Mouse (Mus musculus) neural tube, embryonic 11.5 days (tissue): ENCODE results near the gene Lrrc39. TPM values are rescaled to one million over a fixed set of nuclear protein-coding genes. Genes with fewer than 3 reads are reported as not detected.

Experiments
- ATAC-seq: fragments of 200-750 bp; cut with Nextera tagmentation; 2 replicates; pipeline ENCODE4 v1.8.0; 2017; ENCODE audit warnings: moderate number of reproducible peaks, mild to moderate bottlenecking, moderate TSS enrichment, moderate library complexity; ENCODE audit not compliant: insufficient read depth, low FRiP score, low TSS enrichment
- DNase-seq: peaks from one replicate; pipeline ENCODE4 v3.0.0-alpha.2; 2015; ENCODE audit warnings: low spot score
- H3K27ac ChIP-seq: fragments of 300-500 bp; sonication (generic); 2 replicates; pipeline ENCODE4 v1.5.1; 2014; ENCODE audit warnings: low read depth, mild to moderate bottlenecking, low read length
- H3K27me3 ChIP-seq: fragments of 300-500 bp; sonication (generic); 2 replicates; pipeline ENCODE4 v1.6.1; 2014; ENCODE audit warnings: mild to moderate bottlenecking, low read length, mixed read lengths; ENCODE audit not compliant: control insufficient read depth, insufficient read depth
- H3K36me3 ChIP-seq: fragments of 300-500 bp; sonication (generic); 2 replicates; pipeline ENCODE4 v1.6.1; 2014; ENCODE audit warnings: mild to moderate bottlenecking, low read length, moderate library complexity, mixed read lengths; ENCODE audit not compliant: control insufficient read depth, insufficient read depth
- H3K4me1 ChIP-seq: fragments of 300-500 bp; sonication (generic); 2 replicates; pipeline ENCODE4 v1.6.1; 2014; ENCODE audit warnings: low read length, mixed read lengths; ENCODE audit not compliant: control insufficient read depth, insufficient read depth
- H3K4me2 ChIP-seq: fragments of 300-500 bp; sonication (generic); 2 replicates; pipeline ENCODE4 v1.6.1; 2014; ENCODE audit warnings: low read depth, mild to moderate bottlenecking, moderate library complexity
- H3K4me3 ChIP-seq: fragments of 300-500 bp; sonication (generic); 2 replicates; pipeline ENCODE4 v1.5.1; 2014; ENCODE audit warnings: low read depth, low read length
- H3K9ac ChIP-seq: fragments of 300-500 bp; sonication (generic); 2 replicates; pipeline ENCODE4 v1.6.1; 2014; ENCODE audit warnings: mild to moderate bottlenecking, low read length
- H3K9me3 ChIP-seq: fragments of 300-500 bp; sonication (generic); 2 replicates; pipeline ENCODE4 v1.6.1; 2016; ENCODE audit warnings: low read length; ENCODE audit not compliant: control insufficient read depth
- whole genome bisulfite sequencing: fragments of 180-500 bp; shearing (Covaris S2); extraction: QIAGEN DNeasy Blood & Tissue Kit; methylation state at CpG from one replicate; pipeline ENCODE4 v1.1.7; 2014; 5-methylcytosine and 5-hydroxymethylcytosine counted together
- polyA plus RNA-seq: library from polyadenylated mRNA; unstranded; fragments of >200 nt; fragmentation: Nextera tagmentation; extraction: Ambion mirVana; gene quantifications from 2 replicates; pipeline ENCODE4 v1.2.1, GENCODE M21; 2014

Gene Lrrc39
- polyA plus RNA-seq, 1 experiment from 2014 or later: 0.65 TPM

DNA sequence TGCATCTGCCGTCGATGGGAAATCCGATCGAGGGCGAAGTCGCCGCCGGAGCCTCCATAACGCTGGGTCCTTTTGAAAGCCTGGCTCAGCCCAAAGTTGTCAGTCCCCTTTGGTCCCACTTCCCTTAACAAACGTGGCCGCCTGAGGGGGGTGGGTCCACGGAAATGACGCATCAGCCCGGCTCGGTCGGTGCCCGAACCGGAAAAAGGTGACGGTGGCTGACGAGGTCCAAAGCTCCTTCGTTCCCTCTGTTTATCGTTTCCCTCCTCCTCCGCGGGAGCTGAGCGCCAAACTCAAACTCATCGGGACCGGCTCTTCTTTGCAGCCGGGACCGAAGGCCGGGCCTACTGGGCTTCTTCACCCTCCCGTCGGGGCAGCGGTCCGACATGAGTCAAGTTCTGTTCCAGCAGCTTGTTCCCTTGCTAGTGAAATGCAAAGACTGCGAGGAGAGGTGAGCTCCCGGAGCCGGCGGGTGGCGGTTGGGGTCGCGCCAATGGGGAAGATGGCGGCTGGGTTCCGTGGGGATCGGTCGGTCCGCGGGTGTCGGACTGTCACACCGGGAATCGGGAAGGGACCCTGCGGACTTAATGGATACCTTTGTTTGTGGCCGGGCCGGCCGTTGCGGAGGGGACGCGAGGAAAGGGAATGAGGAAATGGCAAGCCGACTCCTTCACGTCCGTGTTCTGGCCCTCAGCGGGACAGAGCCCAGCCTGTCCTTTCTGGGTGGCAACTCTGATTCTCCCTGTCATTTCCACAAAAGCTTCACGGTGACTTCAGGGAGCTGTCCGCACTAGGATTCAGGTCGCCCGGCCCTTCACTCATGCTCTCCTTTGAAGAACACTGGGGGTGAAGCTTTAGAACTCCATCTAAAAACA lies 32.2 kb downstream of the Lrrc39 start, which contains the start of gene Sass6:
Sass6 (plus strand) TSS at position 255 of the 875 bp plus-strand sequence.
- Histone ChIP-seq H3K27ac (peak within 1 kb of the TSS; percentile 76; the same call in 1 of the 2 replicates), H3K27me3 (no peaks in the 10 kb centered on the region), H3K9me3 (no peaks in the 10 kb centered on the region), H3K4me2 (peak within 1 kb of the TSS; percentile 80), H3K36me3 (no peaks in the 10 kb centered on the region), H3K4me1 (no peaks in the 10 kb centered on the region), H3K4me3 (peak within 1 kb of the TSS; percentile 82), H3K9ac (peak within 1 kb of the TSS; percentile 57)
- under 1% methylated on average over 65 of the region's 65 CpGs for WGBS
- DNase-seq: peak; percentile 98
- ATAC-seq: peak; percentile 95

DNA sequence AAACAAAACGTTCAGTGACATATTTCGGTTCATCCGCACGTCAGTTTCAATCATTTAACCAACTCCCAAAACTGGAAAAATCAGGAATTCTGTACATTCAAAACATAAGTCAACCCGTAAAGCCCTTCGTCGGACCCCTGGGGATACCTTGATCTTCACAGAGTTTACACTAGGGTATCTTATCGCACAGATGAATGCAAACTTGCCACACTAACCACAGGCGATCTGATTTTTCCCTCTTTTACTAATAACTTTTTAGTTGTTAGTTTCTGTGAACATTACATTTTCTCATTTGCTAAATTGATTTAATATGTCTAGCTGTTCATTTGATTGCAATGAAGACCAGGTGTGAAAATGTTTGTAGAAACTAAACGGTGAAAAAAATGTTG lies 32.8 kb downstream of the Lrrc39 start:
- peak overlapping the region; percentile 80 for H3K4me2 ChIP-seq
- DNase-seq (no peak), ATAC-seq (no peak)
- no peaks in the 10 kb centered on the region for H3K4me1 ChIP-seq
- no peaks in the 10 kb centered on the region for H3K9me3 ChIP-seq
- no peak overlapping the region for H3K27ac ChIP-seq
- no peaks in the 10 kb centered on the region for H3K36me3 ChIP-seq
- H3K9ac ChIP-seq: peak overlapping the region; percentile 57
- 10% methylated on average over 10 of the region's 10 CpGs for WGBS
- peak overlapping the region; percentile 82 for H3K4me3 ChIP-seq
- H3K27me3 ChIP-seq: no peaks in the 10 kb centered on the region

DNA sequence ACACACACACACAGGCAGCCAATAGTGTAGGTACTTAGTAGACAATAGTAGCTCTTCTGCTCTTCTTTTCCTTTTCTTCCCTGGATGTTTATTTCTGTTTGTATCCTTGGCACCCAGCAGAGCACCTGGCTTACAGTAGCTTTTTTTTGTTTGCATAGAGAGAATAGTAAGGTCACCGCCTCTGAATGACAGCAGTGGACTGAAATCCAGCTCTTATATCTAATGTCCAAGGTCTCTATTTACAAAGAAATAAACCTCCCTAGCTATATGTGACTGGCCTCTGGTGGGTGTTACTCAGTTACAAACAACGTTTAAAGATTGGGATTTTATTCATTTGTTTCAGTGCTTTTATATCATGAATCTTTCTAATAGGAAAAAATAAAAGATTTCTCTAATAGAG lies 36.9 kb downstream of the Lrrc39 start:
- Histone ChIP-seq H3K27ac (no peak overlapping the region), H3K9ac (no peak overlapping the region), H3K4me1 (no peaks in the 10 kb centered on the region), H3K27me3 (no peaks in the 10 kb centered on the region), H3K36me3 (no peaks in the 10 kb centered on the region), H3K9me3 (no peaks in the 10 kb centered on the region), H3K4me3 (no peak overlapping the region), H3K4me2 (no peak overlapping the region)
- DNase-seq (no peak), ATAC-seq (no peak)
- WGBS: 94% methylated on average over 2 of the region's 2 CpGs

- no peaks in the 10 kb centered on the region for H3K4me1 ChIP-seq
- ATAC-seq: no peak
- H3K9ac ChIP-seq: no peak overlapping the region
- no peak overlapping the region for H3K4me2 ChIP-seq
- no peak overlapping the region for H3K4me3 ChIP-seq
- 89% methylated on average over 5 of the region's 5 CpGs for WGBS
- no peak for DNase-seq
- no peak overlapping the region for H3K27ac ChIP-seq
- H3K36me3 ChIP-seq: no peaks in the 10 kb centered on the region
- no peaks in the 10 kb centered on the region for H3K27me3 ChIP-seq
- no peaks in the 10 kb centered on the region for H3K9me3 ChIP-seq
These were observed 38.2 kb downstream of the Lrrc39 start for GRCm38 (mm10) chr3:116601005-116601404.

GRCm38 (mm10) chr3:116601781-116602180 lies 39.0 kb downstream of the Lrrc39 start:
- DNase-seq (no peak), ATAC-seq (no peak)
- Histone ChIP-seq H3K4me3 (no peak overlapping the region), H3K4me2 (no peak overlapping the region), H3K36me3 (no peaks in the 10 kb centered on the region), H3K27ac (no peak overlapping the region), H3K9me3 (no peaks in the 10 kb centered on the region), H3K4me1 (no peaks in the 10 kb centered on the region), H3K27me3 (no peaks in the 10 kb centered on the region), H3K9ac (no peak overlapping the region)
- 99% methylated on average over 5 of the region's 5 CpGs for whole genome bisulfite sequencing

- no peaks in the 10 kb centered on the region for H3K9me3 ChIP-seq
- no peak overlapping the region for H3K4me3 ChIP-seq
- no peak for ATAC-seq
- no peaks in the 10 kb centered on the region for H3K36me3 ChIP-seq
- no peak for DNase-seq
- no peaks in the 10 kb centered on the region for H3K4me1 ChIP-seq
- WGBS: 82% methylated on average over 9 of the region's 9 CpGs
- no peaks in the 10 kb centered on the region for H3K27me3 ChIP-seq
- no peak overlapping the region for H3K27ac ChIP-seq
- no peak overlapping the region for H3K9ac ChIP-seq
- H3K4me2 ChIP-seq: no peak overlapping the region
These were observed 41.8 kb downstream of the Lrrc39 start for GRCm38 (mm10) chr3:116604570-116604969.

DNA sequence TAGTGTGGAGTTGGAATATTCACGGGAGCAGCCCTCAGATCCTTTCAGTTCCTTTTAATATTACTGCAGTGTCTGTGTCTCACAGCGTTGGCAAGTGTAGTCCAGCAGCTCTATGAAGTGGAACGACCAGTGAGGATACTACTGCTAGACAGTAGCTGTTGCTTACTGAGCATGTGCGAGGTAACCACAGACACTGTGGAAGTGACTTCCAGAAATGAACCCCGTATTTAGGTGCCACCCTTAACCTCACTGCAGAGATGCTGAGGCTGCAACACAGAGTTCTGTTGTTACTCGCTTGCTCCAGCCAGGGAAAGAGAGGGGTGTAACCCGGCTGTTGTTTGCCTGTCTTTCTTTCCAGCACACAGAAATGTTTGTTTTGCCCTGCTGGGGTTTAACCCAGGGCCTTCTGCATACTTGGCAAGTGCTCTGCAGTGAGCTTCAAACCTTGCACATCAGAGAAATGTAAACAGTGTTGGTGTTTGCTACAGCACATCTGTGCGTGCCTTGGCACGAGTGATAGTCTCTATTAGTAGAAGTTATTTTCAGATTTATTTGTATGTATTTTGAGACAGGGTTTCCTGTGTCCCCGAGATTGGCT lies 51.6 kb downstream of the Lrrc39 start, which contains the start of gene Trmt13:
Trmt13 (minus strand) TSS at position 293 of the 598 bp plus-strand sequence.
- no peaks in the 10 kb centered on the region for H3K27me3 ChIP-seq
- no peak within 1 kb of the TSS for H3K27ac ChIP-seq
- no peaks in the 10 kb centered on the region for H3K9me3 ChIP-seq
- no peak for DNase-seq
- H3K4me3 ChIP-seq: no peak within 1 kb of the TSS
- H3K4me2 ChIP-seq: no peak within 1 kb of the TSS
- H3K4me1 ChIP-seq: no peaks in the 10 kb centered on the region
- WGBS: 86% methylated on average over 10 of the region's 10 CpGs
- ATAC-seq: no peak
- H3K36me3 ChIP-seq: peaks cover 4% of the 10 kb centered on the region
- H3K9ac ChIP-seq: no peak within 1 kb of the TSS

- H3K27me3 ChIP-seq: no peaks in the 10 kb centered on the region
- no peak overlapping the region for H3K9ac ChIP-seq
- peaks cover 4% of the 10 kb centered on the region for H3K36me3 ChIP-seq
- no peak overlapping the region for H3K4me2 ChIP-seq
- no peak for ATAC-seq
- no peak overlapping the region for H3K4me3 ChIP-seq
- no peaks in the 10 kb centered on the region for H3K4me1 ChIP-seq
- 92% methylated on average over 8 of the region's 8 CpGs for whole genome bisulfite sequencing
- no peaks in the 10 kb centered on the region for H3K9me3 ChIP-seq
- no peak for DNase-seq
- no peak overlapping the region for H3K27ac ChIP-seq
These were observed 52.7 kb downstream of the Lrrc39 start for GRCm38 (mm10) chr3:116615318-116616068.
